Mouse (Mus musculus) spleen, adult 2 months (tissue): ENCODE data around the gene Dnah6.

Source experiments
- CTCF ChIP-seq: fragments of 200-500 bp; IDR thresholded peaks from 2 replicates; pipeline ENCODE4 v1.5.1; 2011; ENCODE audit warnings: mild to moderate bottlenecking, inconsistent platforms; ENCODE audit not compliant: insufficient read depth, insufficient read length, insufficient replicate concordance; ENCODE audit errors: extremely low read depth
- POLR2A ChIP-seq: fragments of 200-500 bp; IDR thresholded peaks from 2 replicates; pipeline ENCODE4 v1.6.1; 2011; ENCODE audit warnings: low read depth, low read length, inconsistent platforms

GRCm38 (mm10) chr6:73211036-73211435 is 10.4 kb downstream of the Dnah6 start:
- TF ChIP-seq CTCF (no peak), POLR2A (no peak)
